Mouse (Mus musculus) liver, adult 2 months (tissue): ENCODE data around the gene Ydjc. TPM values are rescaled to one million over a fixed set of nuclear protein-coding genes. Genes with fewer than 3 reads are reported as not detected.
"Not testable (repeated sequence)": the region's sequence is repeated elsewhere in the genome, so short reads cannot be mapped to it uniquely, and the experiment has no call there.

Experiments
- DNase-seq: peaks from one replicate; pipeline ENCODE4 v3.0.0-alpha.2; 2011; ENCODE audit warnings: low read depth, low spot score; ENCODE audit errors: extremely low read depth
- H3K27ac ChIP-seq: fragments of 200-500 bp; replicated peaks from 2 replicates; pipeline ENCODE4 v1.5.1; 2012; ENCODE audit warnings: low read depth, mild to moderate bottlenecking, control low read depth, inconsistent platforms, low read length; ENCODE audit not compliant: insufficient read depth
- H3K27me3 ChIP-seq: fragments of 200-500 bp; 2 replicates; pipeline ENCODE4 v1.6.1; 2012; ENCODE audit warnings: mild to moderate bottlenecking, moderate library complexity, low read length, inconsistent platforms; ENCODE audit not compliant: control insufficient read depth, insufficient read depth
- H3K36me3 ChIP-seq: fragments of 200-500 bp; 2 replicates; pipeline ENCODE4 v1.6.1; 2012; ENCODE audit warnings: low read length, inconsistent platforms; ENCODE audit not compliant: control insufficient read depth, insufficient read depth
- H3K4me1 ChIP-seq: fragments of 200-500 bp; 2 replicates; pipeline ENCODE4 v1.6.1; 2011; ENCODE audit warnings: low read length; ENCODE audit not compliant: control insufficient read depth, insufficient read depth
- H3K4me3 ChIP-seq: fragments of 200-500 bp; 2 replicates; pipeline ENCODE4 v1.5.1; 2011; ENCODE audit warnings: low read depth, mild to moderate bottlenecking, control low read depth, low read length, moderate library complexity; ENCODE audit not compliant: insufficient read depth
- H3K79me2 ChIP-seq: fragments of 200-500 bp; 2 replicates; pipeline ENCODE4 v1.6.1; 2012; ENCODE audit warnings: inconsistent platforms, mild to moderate bottlenecking, low read length, moderate library complexity; ENCODE audit not compliant: control insufficient read depth, insufficient read depth
- H3K9ac ChIP-seq: fragments of 200-500 bp; 2 replicates; pipeline ENCODE4 v1.6.1; 2012; ENCODE audit warnings: low read depth, mild to moderate bottlenecking, control low read depth, inconsistent platforms, low read length
- CTCF ChIP-seq: fragments of 200-500 bp; IDR thresholded peaks from 2 replicates; pipeline ENCODE4 v1.5.1; 2011; ENCODE audit warnings: low read depth, low read length, control low read depth
- POLR2A ChIP-seq: fragments of 200-500 bp; IDR thresholded peaks from 2 replicates; pipeline ENCODE4 v1.6.1; 2011; ENCODE audit warnings: low read length, control low read depth; ENCODE audit not compliant: insufficient read depth; ENCODE audit errors: extremely low read depth
- WGBS: fragments of 180-500 bp; shearing (Covaris S2); methylation state at CpG from one replicate; pipeline ENCODE4 v1.1.7; 2018; 5-methylcytosine and 5-hydroxymethylcytosine counted together
- polyA plus RNA-seq: library from polyadenylated mRNA; depleted of rRNA; stranded (reverse); fragments of >200 nt; gene quantifications from 2 replicates; pipeline ENCODE4 v1.2.3, GENCODE M21; 2012
- total RNA-seq: library from RNA; depleted of rRNA; stranded (reverse); fragments of >200 nt; gene quantifications from 2 replicates; pipeline ENCODE4 v1.2.3, GENCODE M21; 2014

The Ydjc gene
- total and polyA plus RNA-seq, 2 experiments = 0.28 to 0.48 TPM

DNA sequence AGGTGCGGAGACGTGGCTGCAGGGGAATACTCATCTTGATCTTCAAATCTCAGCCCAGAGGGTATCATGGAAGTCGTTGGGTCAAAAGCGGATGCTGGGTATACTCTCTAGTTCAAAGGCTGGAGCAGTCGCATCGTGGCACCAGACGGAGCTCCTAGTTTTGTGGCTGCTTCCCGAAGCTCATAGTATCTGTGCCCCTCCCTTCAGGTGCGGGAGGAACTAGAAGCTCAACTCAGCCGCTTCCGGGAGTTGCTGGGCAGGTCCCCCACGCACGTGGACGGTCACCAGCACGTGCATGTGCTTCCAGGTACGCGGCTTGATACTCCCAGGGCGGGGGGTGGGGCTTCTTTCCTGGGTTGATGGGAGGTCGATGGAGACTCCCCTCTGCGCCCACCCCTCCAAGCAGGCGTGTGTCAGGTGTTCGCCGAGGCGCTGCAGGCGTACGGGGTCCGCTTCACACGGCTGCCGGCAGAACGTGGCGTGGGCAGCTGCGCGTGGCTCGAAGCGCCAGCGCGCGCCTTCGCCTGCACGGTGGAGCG, 3.0 kb downstream of the Ydjc start:
- WGBS = 4% methylated on average over 40 of the region's 41 CpGs
- Histone ChIP-seq H3K4me1 (peaks cover 7% of the 10 kb centered on the region; the same call in 1 of the 2 replicates), H3K4me3 (peak overlapping the region; percentile 64; the same call in 1 of the 2 replicates), H3K9ac (no peak overlapping the region), H3K36me3 (peaks cover 1% of the 10 kb centered on the region; the same call in 1 of the 2 replicates), H3K27ac (no peak overlapping the region), H3K79me2 (no peaks in the 10 kb centered on the region; the same call in 1 of the 2 replicates), H3K27me3 (no peaks in the 10 kb centered on the region)
- TF ChIP-seq POLR2A (no peak), CTCF (no peak)
- no peak for DNase-seq

GRCm38 (mm10) chr16:17148084-17148483, 3.7 kb downstream of the Ydjc start:
- no peak overlapping the region for H3K9ac ChIP-seq
- 52% methylated on average over 16 of the region's 16 CpGs for WGBS

DNA sequence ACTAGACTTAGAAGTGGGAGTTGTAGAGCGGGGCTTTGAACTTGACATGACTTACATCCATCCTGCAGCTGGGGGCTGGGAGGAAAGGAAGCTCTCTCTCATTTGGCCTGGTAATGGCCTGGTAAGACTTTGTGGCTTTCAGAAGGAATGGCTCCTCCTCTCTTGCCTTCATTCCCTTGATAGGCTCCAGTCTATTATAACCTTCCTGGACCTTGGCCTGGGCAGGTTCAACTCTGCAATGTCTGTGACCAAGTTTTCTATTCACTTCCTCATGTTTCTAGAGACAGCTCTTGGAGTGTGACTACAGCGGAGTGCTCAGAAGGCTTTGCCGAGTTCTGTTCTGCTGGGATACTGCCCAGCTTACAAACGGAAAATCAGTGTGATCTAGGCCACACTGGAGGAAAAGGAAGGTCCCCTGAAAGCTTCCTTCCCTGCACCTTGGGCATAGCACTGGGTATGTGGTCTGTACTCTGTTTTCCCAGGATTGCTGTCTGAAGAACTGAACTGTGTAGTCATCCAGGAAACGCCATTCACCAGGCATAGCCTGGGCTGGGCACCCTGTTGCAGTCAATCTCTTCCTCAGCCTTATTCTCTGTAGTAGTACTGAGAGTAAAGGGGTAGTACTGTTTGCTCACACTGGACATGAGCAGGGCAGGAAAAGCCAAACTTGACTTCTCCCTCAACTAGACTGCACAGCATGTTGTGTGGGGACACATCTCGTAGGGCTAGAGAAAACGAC, 6.3 kb downstream of the Ydjc start:
- Histone ChIP-seq H3K79me2 (no peaks in the 10 kb centered on the region; the same call in 1 of the 2 replicates), H3K27ac (no peak overlapping the region), H3K4me1 (peaks cover 7% of the 10 kb centered on the region; the same call in 1 of the 2 replicates), H3K36me3 (peaks cover 14% of the 10 kb centered on the region; the same call in 1 of the 2 replicates), H3K9ac (no peak overlapping the region), H3K27me3 (no peaks in the 10 kb centered on the region), H3K4me3 (no peak overlapping the region)
- WGBS = 84% methylated on average over 7 of the region's 7 CpGs
- DNase-seq = no peak
- no peak for TF ChIP-seq CTCF
- TF ChIP-seq POLR2A = no peak

More at GRCm38 (mm10) chr16:17148084-17148483, 3.7 kb downstream of the Ydjc start:
- TF ChIP-seq CTCF (no peak), POLR2A (no peak)
- H3K4me3 ChIP-seq = no peak overlapping the region
- no peaks in the 10 kb centered on the region; the same call in 1 of the 2 replicates for H3K79me2 ChIP-seq
- H3K27ac ChIP-seq = no peak overlapping the region
- peaks cover 3% of the 10 kb centered on the region; the same call in 1 of the 2 replicates for H3K36me3 ChIP-seq
- DNase-seq = no peak
- H3K4me1 ChIP-seq = peaks cover 7% of the 10 kb centered on the region; the same call in 1 of the 2 replicates
- no peaks in the 10 kb centered on the region for H3K27me3 ChIP-seq

GRCm38 (mm10) chr16:17151874-17152273, 7.5 kb downstream of the Ydjc start:
- WGBS = 100% methylated on average over 4 of the region's 4 CpGs

GRCm38 (mm10) chr16:17154346-17154745, 9.9 kb downstream of the Ydjc start:
- H3K27me3 ChIP-seq = no peaks in the 10 kb centered on the region
- no peaks in the 10 kb centered on the region for H3K4me1 ChIP-seq
- no peak overlapping the region for H3K27ac ChIP-seq
- H3K79me2 ChIP-seq = no peaks in the 10 kb centered on the region; the same call in 1 of the 2 replicates
- 92% methylated on average over 2 of the region's 2 CpGs for WGBS
- TF ChIP-seq POLR2A (no peak), CTCF (no peak)
- H3K9ac ChIP-seq = no peak overlapping the region
- no peak for DNase-seq
- H3K36me3 ChIP-seq = peaks cover 39% of the 10 kb centered on the region
- H3K4me3 ChIP-seq = no peak overlapping the region

More at GRCm38 (mm10) chr16:17151874-17152273, 7.5 kb downstream of the Ydjc start:
- no peak for TF ChIP-seq POLR2A
- TF ChIP-seq CTCF = no peak
- H3K27me3 ChIP-seq = no peaks in the 10 kb centered on the region
- peaks cover 17% of the 10 kb centered on the region; the same call in 1 of the 2 replicates for H3K36me3 ChIP-seq
- H3K4me1 ChIP-seq = peaks cover 6% of the 10 kb centered on the region; the same call in 1 of the 2 replicates
- no peak overlapping the region for H3K27ac ChIP-seq
- no peak overlapping the region for H3K4me3 ChIP-seq
- H3K9ac ChIP-seq = no peak overlapping the region
- DNase-seq = no peak
- no peaks in the 10 kb centered on the region; the same call in 1 of the 2 replicates for H3K79me2 ChIP-seq

- WGBS = 93% methylated on average over 1 of the region's 1 CpGs
- not testable (repeated sequence) for H3K9ac ChIP-seq, H3K27me3 ChIP-seq, H3K27ac ChIP-seq, H3K4me3 ChIP-seq, DNase-seq, H3K4me1 ChIP-seq
- Histone ChIP-seq H3K79me2 (peaks cover 17% of the 10 kb centered on the region; the same call in 1 of the 2 replicates), H3K36me3 (peaks cover 32% of the 10 kb centered on the region)
Observed at GRCm38 (mm10) chr16:17165478-17165877, 21.1 kb downstream of the Ydjc start.
